Mouse (Mus musculus): ENCODE results near the gene Etnk1.

DNA sequence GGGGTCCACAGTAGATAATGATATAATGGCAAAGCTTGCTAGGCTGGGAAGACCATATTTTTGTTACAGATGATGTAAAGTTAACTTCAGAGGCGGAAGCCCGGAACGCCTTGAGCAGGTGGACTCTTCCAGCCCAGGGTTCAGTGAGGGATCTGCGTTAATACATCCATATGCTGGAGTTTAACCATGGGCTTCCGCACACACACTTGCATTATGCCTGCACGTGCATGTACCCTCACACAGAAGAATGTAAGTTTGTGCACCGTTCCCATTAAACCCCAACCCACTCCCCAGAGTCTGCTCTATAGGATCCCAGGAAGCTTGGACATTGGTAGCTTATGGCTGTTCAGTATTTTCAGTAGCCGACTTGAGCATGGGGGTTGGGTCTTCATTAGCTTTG, 4.0 kb downstream of the Etnk1 start:
- TF ChIP-seq CTCF (IDR thresholded peaks at IDR 0.05; ENCODE audit: low read depth, low read length) (no peak), TAL1 (conservative IDR thresholded peaks at IDR 0.05; ENCODE audit: low read depth, low read length) (no peak), GATA2 (IDR thresholded peaks at IDR 0.05; ENCODE audit: borderline replicate concordance, low read depth, low read length) (no peak), GATA1 (IDR thresholded peaks at IDR 0.05; ENCODE audit: borderline replicate concordance, low read length) (no peak), POLR2AphosphoS5 (IDR thresholded peaks at IDR 0.05; ENCODE audit: insufficient replicate concordance, low read depth, low read length) (no peak)
